Mouse (Mus musculus): ENCODE measurements at regions not wholly inside any gene's neighbourhood (a gene's known extent, or its start where the extent isn't known, plus 50 kb on each side); places are given as distances from the start of the nearest gene placed in this dataset.

DNA sequence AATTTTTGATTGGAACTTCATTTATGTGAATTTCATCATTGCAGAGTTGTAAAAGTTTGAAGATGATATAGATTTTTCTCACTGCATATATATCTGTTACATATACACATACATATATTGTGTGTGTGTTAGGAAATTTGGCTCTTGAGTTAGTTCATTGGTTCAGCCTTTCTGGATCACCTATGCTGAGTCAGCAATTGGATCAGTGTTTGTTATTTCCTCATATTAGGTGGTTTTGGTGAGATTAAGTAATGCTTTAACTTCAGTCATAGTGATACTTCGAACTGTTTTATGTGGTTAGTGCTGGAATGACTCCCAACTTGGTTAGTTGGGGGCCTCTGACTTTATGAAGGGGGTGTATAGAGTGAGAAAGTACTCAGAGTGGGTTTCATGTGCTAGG is 138.7 kb upstream of the Tle4 start:
- Histone ChIP-seq H3K4me2 (ENCODE audit: low read depth, low read length) (no peak overlapping the region), H3K4me1 (ENCODE audit: control insufficient read depth, insufficient read depth, low read length) (no peaks in the 10 kb centered on the region), H3K27me3 (ENCODE audit: control insufficient read depth, insufficient read depth, low read length) (no peaks in the 10 kb centered on the region), H3K9ac (ENCODE audit: low read length) (no peak overlapping the region), H3K36me3 (ENCODE audit: control insufficient read depth, insufficient read depth) (no peaks in the 10 kb centered on the region), H3K4me3 (ENCODE audit: low read length) (no peak overlapping the region), H3K9me3 (replicated peaks; ENCODE audit: control insufficient read depth, low read length) (no peaks in the 10 kb centered on the region), H3K27ac (ENCODE audit: low read length) (no peak overlapping the region)
- no peak for ATAC-seq (replicated peaks; ENCODE audit: extremely low read depth, insufficient read depth, low FRiP score)
- WGBS = 76% methylated on average over 1 of the region's 1 CpGs

DNA sequence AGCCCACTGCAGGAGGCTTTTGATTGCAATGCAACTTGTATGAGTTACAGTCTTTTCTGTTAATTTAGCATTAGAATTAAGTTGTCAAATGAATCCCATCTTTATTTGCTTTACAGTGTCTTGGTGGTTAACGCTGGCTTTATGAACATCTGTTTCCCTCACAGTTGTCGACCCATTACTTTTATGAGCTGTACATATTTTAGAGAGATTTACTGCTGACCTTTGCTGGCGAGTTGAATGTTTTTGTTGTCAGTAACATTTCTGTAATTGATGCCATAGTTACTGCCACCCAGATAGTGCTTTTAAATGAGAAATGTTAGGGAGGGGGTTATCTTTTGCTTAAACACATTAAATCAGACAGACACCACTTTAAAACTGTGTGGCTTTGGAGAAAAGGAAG is 127.5 kb upstream of the Tle4 start:
- Histone ChIP-seq H3K4me2 (ENCODE audit: low read depth, low read length) (no peak overlapping the region), H3K4me3 (ENCODE audit: low read length) (no peak overlapping the region), H3K9me3 (replicated peaks; ENCODE audit: control insufficient read depth, low read length) (no peaks in the 10 kb centered on the region), H3K36me3 (ENCODE audit: control insufficient read depth, insufficient read depth) (no peaks in the 10 kb centered on the region), H3K4me1 (ENCODE audit: control insufficient read depth, insufficient read depth, low read length) (no peaks in the 10 kb centered on the region), H3K9ac (ENCODE audit: low read length) (no peak overlapping the region), H3K27me3 (ENCODE audit: control insufficient read depth, insufficient read depth, low read length) (no peaks in the 10 kb centered on the region), H3K27ac (ENCODE audit: low read length) (no peak overlapping the region)
- WGBS = 54% methylated on average over 3 of the region's 3 CpGs
- no peak for ATAC-seq (replicated peaks; ENCODE audit: extremely low read depth, insufficient read depth, low FRiP score)

DNA sequence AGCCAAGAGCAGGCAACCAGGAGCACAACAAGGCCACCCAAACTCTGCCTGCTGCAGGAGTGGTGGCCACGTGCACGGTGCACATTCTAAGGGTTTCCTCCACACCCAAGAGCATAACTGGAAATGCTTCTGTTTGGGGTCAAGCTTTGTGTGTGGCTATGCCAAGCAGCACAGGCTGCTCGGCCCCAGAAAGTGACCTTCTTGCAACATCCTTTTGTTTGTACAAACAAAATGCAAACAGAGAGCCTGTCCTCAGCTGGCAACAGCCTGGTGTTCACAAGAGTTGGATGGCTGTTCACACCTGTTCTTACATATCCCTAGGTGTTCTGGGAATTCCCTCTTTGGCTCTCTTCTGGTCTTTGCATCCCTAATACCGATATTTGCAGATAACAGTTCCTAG is 126.8 kb upstream of the Tle4 start:
- H3K27me3 ChIP-seq (ENCODE audit: control insufficient read depth, insufficient read depth, low read length) = no peaks in the 10 kb centered on the region
- H3K4me1 ChIP-seq (ENCODE audit: control insufficient read depth, insufficient read depth, low read length) = no peaks in the 10 kb centered on the region
- H3K4me3 ChIP-seq (ENCODE audit: low read length) = no peak overlapping the region
- H3K9me3 ChIP-seq (replicated peaks; ENCODE audit: control insufficient read depth, low read length) = no peaks in the 10 kb centered on the region
- ATAC-seq (replicated peaks; ENCODE audit: extremely low read depth, insufficient read depth, low FRiP score) = no peak
- H3K36me3 ChIP-seq (ENCODE audit: control insufficient read depth, insufficient read depth) = no peaks in the 10 kb centered on the region
- 58% methylated on average over 4 of the region's 4 CpGs for WGBS
- H3K27ac ChIP-seq (ENCODE audit: low read length) = no peak overlapping the region
- H3K4me2 ChIP-seq (ENCODE audit: low read depth, low read length) = no peak overlapping the region
- H3K9ac ChIP-seq (ENCODE audit: low read length) = no peak overlapping the region

DNA sequence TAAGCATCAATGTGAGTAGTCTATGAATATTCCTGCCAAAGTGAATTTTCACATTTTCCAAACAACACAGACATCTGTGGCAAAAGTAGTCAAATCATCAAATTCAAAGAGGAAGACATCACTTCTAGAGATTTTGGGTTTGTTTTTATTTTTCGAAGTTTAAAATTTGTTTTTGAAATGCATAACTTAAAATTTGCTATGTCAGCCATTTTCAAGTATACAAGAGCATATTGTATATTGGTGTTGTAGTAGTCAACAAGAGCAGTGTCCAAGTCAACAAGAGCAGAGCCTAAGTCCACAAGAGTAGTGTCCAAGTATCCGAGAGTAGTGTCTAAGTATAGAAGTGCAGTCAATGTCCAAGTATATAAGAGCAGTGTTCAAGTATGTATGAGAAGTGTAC is 107.9 kb upstream of the Tle4 start:
- WGBS = 81% methylated on average over 2 of the region's 2 CpGs
- H3K9ac ChIP-seq (ENCODE audit: low read length) = no peak overlapping the region
- no peak overlapping the region for H3K27ac ChIP-seq (ENCODE audit: low read length)
- no peaks in the 10 kb centered on the region for H3K4me1 ChIP-seq (ENCODE audit: control insufficient read depth, insufficient read depth, low read length)
- H3K27me3 ChIP-seq (ENCODE audit: control insufficient read depth, insufficient read depth, low read length) = no peaks in the 10 kb centered on the region; the same call in 1 of the 2 replicates
- H3K36me3 ChIP-seq (ENCODE audit: control insufficient read depth, insufficient read depth) = no peaks in the 10 kb centered on the region
- no peak for ATAC-seq (replicated peaks; ENCODE audit: extremely low read depth, insufficient read depth, low FRiP score)
- H3K4me2 ChIP-seq (ENCODE audit: low read depth, low read length) = no peak overlapping the region
- H3K4me3 ChIP-seq (ENCODE audit: low read length) = no peak overlapping the region
- no peaks in the 10 kb centered on the region for H3K9me3 ChIP-seq (replicated peaks; ENCODE audit: control insufficient read depth, low read length)

DNA sequence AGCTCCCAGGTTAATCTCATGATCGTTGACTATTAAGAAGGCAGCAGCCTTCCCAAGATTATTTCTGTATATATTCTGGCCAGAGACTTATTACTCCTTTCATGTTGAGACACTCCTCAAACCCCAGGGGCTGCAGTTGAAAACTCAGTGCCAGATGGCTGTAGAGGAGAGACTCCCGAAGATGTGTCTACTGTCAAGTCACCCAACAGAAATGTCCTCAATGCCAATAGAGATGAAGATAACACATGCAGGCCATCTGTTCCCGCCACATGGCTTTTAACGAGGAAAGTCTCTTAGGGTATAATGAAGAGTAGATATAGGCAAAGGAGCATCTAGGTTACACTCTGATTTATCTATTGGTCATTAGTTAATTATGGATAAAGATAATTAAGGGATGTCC is 103.3 kb upstream of the Tle4 start:
- Histone ChIP-seq H3K27me3 (ENCODE audit: control insufficient read depth, insufficient read depth, low read length) (no peaks in the 10 kb centered on the region), H3K4me3 (ENCODE audit: low read length) (no peak overlapping the region), H3K9me3 (replicated peaks; ENCODE audit: control insufficient read depth, low read length) (no peaks in the 10 kb centered on the region), H3K9ac (ENCODE audit: low read length) (no peak overlapping the region), H3K36me3 (ENCODE audit: control insufficient read depth, insufficient read depth) (no peaks in the 10 kb centered on the region), H3K27ac (ENCODE audit: low read length) (no peak overlapping the region), H3K4me1 (ENCODE audit: control insufficient read depth, insufficient read depth, low read length) (no peaks in the 10 kb centered on the region), H3K4me2 (ENCODE audit: low read depth, low read length) (no peak overlapping the region)
- 86% methylated on average over 4 of the region's 4 CpGs for WGBS
- no peak for ATAC-seq (replicated peaks; ENCODE audit: extremely low read depth, insufficient read depth, low FRiP score)

DNA sequence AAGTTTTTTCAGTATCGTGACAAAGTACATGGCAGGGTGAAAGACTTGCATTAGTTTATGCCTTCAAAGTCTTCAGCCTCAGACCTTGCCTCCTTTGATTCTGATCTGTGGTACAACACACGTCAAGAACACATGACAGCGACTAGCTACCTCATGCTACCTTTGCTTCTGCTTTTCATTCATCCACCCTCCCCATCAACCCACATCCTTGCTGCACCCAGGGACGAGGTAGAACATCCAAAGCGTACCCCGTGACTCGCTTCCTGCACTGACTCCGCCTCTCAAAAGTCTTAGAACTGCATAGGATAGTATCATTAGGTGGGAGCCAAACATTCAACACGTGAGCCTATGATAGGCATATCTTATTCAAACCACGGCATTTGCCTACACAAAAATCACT is 97.5 kb upstream of the Tle4 start:
- 82% methylated on average over 10 of the region's 10 CpGs for WGBS

DNA sequence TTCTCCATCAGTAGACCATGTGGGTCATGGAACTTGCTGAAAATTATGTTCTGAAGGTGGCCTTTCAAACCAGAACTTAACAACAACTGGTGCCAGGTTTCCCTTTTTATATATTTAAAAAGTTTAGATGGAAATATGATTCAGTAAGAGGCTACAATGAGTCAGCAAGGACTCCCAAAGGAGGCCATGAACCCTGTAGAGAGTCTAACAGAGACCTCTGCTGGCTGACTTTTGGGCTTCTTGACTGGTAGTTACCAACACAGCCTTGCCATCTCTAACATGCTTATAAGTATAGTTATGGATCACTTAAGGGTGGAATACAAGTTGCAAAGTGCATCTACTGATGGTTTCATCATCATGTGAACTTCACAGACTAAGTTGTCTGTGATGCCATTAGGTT is 94.3 kb upstream of the Tle4 start:
- H3K9ac ChIP-seq (ENCODE audit: low read length) = no peak overlapping the region
- H3K4me2 ChIP-seq (ENCODE audit: low read depth, low read length) = no peak overlapping the region
- H3K9me3 ChIP-seq (replicated peaks; ENCODE audit: control insufficient read depth, low read length) = 0 out of 2 replicates have a peak, but pooled peaks cover 2% of the 10 kb centered on the region
- H3K4me3 ChIP-seq (ENCODE audit: low read length) = no peak overlapping the region
- no peaks in the 10 kb centered on the region for H3K36me3 ChIP-seq (ENCODE audit: control insufficient read depth, insufficient read depth)
- no peak for ATAC-seq (replicated peaks; ENCODE audit: extremely low read depth, insufficient read depth, low FRiP score)
- no peak overlapping the region for H3K27ac ChIP-seq (ENCODE audit: low read length)
- no peaks in the 10 kb centered on the region for H3K27me3 ChIP-seq (ENCODE audit: control insufficient read depth, insufficient read depth, low read length)
- H3K4me1 ChIP-seq (ENCODE audit: control insufficient read depth, insufficient read depth, low read length) = no peaks in the 10 kb centered on the region

More for the DNA sequence above, 97.5 kb upstream of the Tle4 start:
- Histone ChIP-seq H3K4me1 (ENCODE audit: control insufficient read depth, insufficient read depth, low read length) (no peaks in the 10 kb centered on the region), H3K27ac (ENCODE audit: low read length) (no peak overlapping the region), H3K36me3 (ENCODE audit: control insufficient read depth, insufficient read depth) (no peaks in the 10 kb centered on the region), H3K9me3 (replicated peaks; ENCODE audit: control insufficient read depth, low read length) (no peaks in the 10 kb centered on the region), H3K9ac (ENCODE audit: low read length) (no peak overlapping the region), H3K4me2 (ENCODE audit: low read depth, low read length) (no peak overlapping the region), H3K27me3 (ENCODE audit: control insufficient read depth, insufficient read depth, low read length) (no peaks in the 10 kb centered on the region), H3K4me3 (ENCODE audit: low read length) (no peak overlapping the region)
- ATAC-seq (replicated peaks; ENCODE audit: extremely low read depth, insufficient read depth, low FRiP score) = peak; percentile 41; the same call in 1 of the 2 replicates

DNA sequence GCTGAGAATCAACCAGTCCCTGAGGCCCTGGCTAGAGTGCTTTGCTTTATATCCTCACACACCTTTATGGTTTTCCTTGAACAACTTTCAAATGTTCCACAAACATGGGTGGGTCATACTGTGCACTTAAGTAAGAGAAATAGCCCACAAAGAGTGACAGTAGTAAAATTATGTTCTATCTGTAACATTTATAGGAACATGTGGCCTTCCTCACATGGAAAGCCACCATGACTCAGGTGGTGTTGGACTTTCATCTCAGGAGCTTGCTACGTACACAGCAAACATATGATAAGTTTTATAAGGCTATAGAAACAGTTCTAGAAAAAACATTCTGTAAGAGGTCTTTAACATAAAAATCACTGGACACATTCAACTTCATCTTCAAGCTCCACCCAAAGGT is 87.8 kb upstream of the Tle4 start:
- no peak for ATAC-seq (replicated peaks; ENCODE audit: extremely low read depth, insufficient read depth, low FRiP score)
- Histone ChIP-seq H3K27ac (ENCODE audit: low read length) (no peak overlapping the region), H3K27me3 (ENCODE audit: control insufficient read depth, insufficient read depth, low read length) (no peaks in the 10 kb centered on the region), H3K4me3 (ENCODE audit: low read length) (no peak overlapping the region), H3K4me1 (ENCODE audit: control insufficient read depth, insufficient read depth, low read length) (no peaks in the 10 kb centered on the region), H3K9ac (ENCODE audit: low read length) (no peak overlapping the region), H3K9me3 (replicated peaks; ENCODE audit: control insufficient read depth, low read length) (0 out of 2 replicates have a peak, but pooled peaks cover 2% of the 10 kb centered on the region), H3K4me2 (ENCODE audit: low read depth, low read length) (no peak overlapping the region), H3K36me3 (ENCODE audit: control insufficient read depth, insufficient read depth) (no peaks in the 10 kb centered on the region)
- 91% methylated on average over 1 of the region's 1 CpGs for WGBS

DNA sequence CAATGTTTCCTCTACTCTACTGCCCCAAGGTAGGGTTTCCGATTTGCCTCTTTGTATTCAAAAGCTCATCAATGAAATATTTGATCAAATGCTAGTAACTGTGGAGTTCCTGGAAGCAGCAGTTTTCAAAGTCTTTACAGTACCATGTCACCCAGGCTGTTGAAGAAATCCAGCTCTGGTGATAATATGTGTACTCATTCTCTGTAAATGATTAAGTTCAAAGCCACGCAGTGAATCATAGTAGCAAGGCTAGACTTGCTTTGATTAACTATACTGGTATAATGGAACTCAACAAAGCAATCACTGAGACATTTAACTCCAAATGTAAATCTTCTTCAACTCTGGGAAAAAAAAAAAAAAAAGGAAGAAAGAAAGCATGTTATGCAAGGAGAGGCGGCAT is 86.8 kb upstream of the Tle4 start:
- H3K27me3 ChIP-seq (ENCODE audit: control insufficient read depth, insufficient read depth, low read length) = no peaks in the 10 kb centered on the region
- 0 out of 2 replicates have a peak, but pooled peaks cover 2% of the 10 kb centered on the region for H3K9me3 ChIP-seq (replicated peaks; ENCODE audit: control insufficient read depth, low read length)
- 87% methylated on average over 3 of the region's 3 CpGs for WGBS

DNA sequence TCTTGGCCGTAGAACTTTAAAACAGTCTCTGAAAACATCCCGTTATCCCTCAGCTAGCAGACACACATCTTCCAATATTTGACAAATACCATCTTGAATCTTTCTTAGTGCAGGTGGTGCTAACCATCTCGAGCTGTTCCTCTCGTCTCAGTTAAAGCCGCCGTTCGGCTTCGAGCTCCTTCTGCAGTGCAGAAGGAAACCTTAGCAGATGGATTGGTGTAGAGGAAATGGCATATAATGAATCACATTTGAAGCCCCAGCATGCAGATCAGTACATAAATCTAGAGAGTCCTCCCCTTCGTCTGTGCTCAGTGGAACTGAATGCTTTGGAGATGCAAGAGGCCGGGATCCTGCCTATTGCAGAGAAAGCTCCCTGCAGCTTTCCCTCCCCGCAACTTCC is 83.5 kb upstream of the Tle4 start:
- Histone ChIP-seq H3K36me3 (ENCODE audit: control insufficient read depth, insufficient read depth) (no peaks in the 10 kb centered on the region), H3K9ac (ENCODE audit: low read length) (no peak overlapping the region), H3K27me3 (ENCODE audit: control insufficient read depth, insufficient read depth, low read length) (no peaks in the 10 kb centered on the region), H3K4me3 (ENCODE audit: low read length) (no peak overlapping the region), H3K4me2 (ENCODE audit: low read depth, low read length) (no peak overlapping the region), H3K27ac (ENCODE audit: low read length) (no peak overlapping the region), H3K9me3 (replicated peaks; ENCODE audit: control insufficient read depth, low read length) (no peaks in the 10 kb centered on the region), H3K4me1 (ENCODE audit: control insufficient read depth, insufficient read depth, low read length) (no peaks in the 10 kb centered on the region)
- ATAC-seq (replicated peaks; ENCODE audit: extremely low read depth, insufficient read depth, low FRiP score) = no peak
- WGBS = 75% methylated on average over 11 of the region's 11 CpGs

More for the DNA sequence above, 86.8 kb upstream of the Tle4 start:
- H3K9ac ChIP-seq (ENCODE audit: low read length) = no peak overlapping the region
- H3K4me1 ChIP-seq (ENCODE audit: control insufficient read depth, insufficient read depth, low read length) = no peaks in the 10 kb centered on the region
- ATAC-seq (replicated peaks; ENCODE audit: extremely low read depth, insufficient read depth, low FRiP score) = no peak
- H3K36me3 ChIP-seq (ENCODE audit: control insufficient read depth, insufficient read depth) = no peaks in the 10 kb centered on the region
- no peak overlapping the region for H3K4me3 ChIP-seq (ENCODE audit: low read length)
- H3K4me2 ChIP-seq (ENCODE audit: low read depth, low read length) = no peak overlapping the region
- no peak overlapping the region for H3K27ac ChIP-seq (ENCODE audit: low read length)
